Mouse (Mus musculus) forebrain, embryonic 15.5 days (tissue): ENCODE data around the gene Fras1. TPM values are rescaled to one million over a fixed set of nuclear protein-coding genes. Genes with fewer than 3 reads are reported as not detected.

Source experiments
- ATAC-seq: fragments of 200-750 bp; cut with Nextera tagmentation; replicated peaks from 2 replicates; pipeline ENCODE4 v1.8.0; 2017; ENCODE audit warnings: mild to moderate bottlenecking, moderate TSS enrichment, moderate library complexity
- H3K27ac ChIP-seq: fragments of 300-500 bp; sonication (generic); replicated peaks from 2 replicates; pipeline ENCODE4 v1.5.1; 2015; ENCODE audit warnings: mild to moderate bottlenecking, inconsistent platforms
- H3K27me3 ChIP-seq: fragments of 300-500 bp; sonication (generic); 2 replicates; pipeline ENCODE4 v1.6.1; 2015; ENCODE audit warnings: inconsistent platforms
- H3K36me3 ChIP-seq: fragments of 300-500 bp; sonication (generic); 2 replicates; pipeline ENCODE4 v1.6.1; 2015; ENCODE audit warnings: mild to moderate bottlenecking, inconsistent platforms
- H3K4me1 ChIP-seq: fragments of 300-500 bp; sonication (generic); 2 replicates; pipeline ENCODE4 v1.6.1; 2015; ENCODE audit warnings: inconsistent platforms
- H3K4me2 ChIP-seq: fragments of 300-500 bp; sonication (generic); replicated peaks from 2 replicates; pipeline ENCODE4 v1.6.1; 2015; ENCODE audit warnings: mild to moderate bottlenecking, inconsistent platforms
- H3K4me3 ChIP-seq: fragments of 300-500 bp; sonication (generic); 2 replicates; pipeline ENCODE4 v1.5.1; 2015; ENCODE audit warnings: mild to moderate bottlenecking, inconsistent platforms
- H3K9ac ChIP-seq: fragments of 300-500 bp; sonication (generic); replicated peaks from 2 replicates; pipeline ENCODE4 v1.6.1; 2015; ENCODE audit warnings: mild to moderate bottlenecking, inconsistent platforms
- H3K9me3 ChIP-seq: fragments of 300-500 bp; sonication (generic); 2 replicates; pipeline ENCODE4 v1.6.1; 2016; ENCODE audit warnings: inconsistent platforms
- WGBS: fragments of 180-500 bp; shearing (Covaris S2); methylation state at CpG from one replicate; pipeline ENCODE4 v1.1.7; 2015; ENCODE audit warnings: mixed read lengths; 5-methylcytosine and 5-hydroxymethylcytosine counted together
- polyA plus RNA-seq: library from polyadenylated mRNA; unstranded; fragments of >200 nt; fragmentation: Nextera tagmentation; extraction: Ambion mirVana; gene quantifications from 2 replicates; pipeline ENCODE4 v1.2.1, GENCODE M21; 2015

The Fras1 gene
- polyA plus RNA-seq, 1 experiment from 2014 or later: 5.1 TPM

- no peak overlapping the region for H3K9ac ChIP-seq
- H3K4me1 ChIP-seq: no peaks in the 10 kb centered on the region
- H3K4me2 ChIP-seq: no peak overlapping the region
- H3K27me3 ChIP-seq: no peaks in the 10 kb centered on the region
- H3K27ac ChIP-seq: no peak overlapping the region
- H3K4me3 ChIP-seq: no peak overlapping the region
- 91% methylated on average over 2 of the region's 2 CpGs for WGBS
- H3K9me3 ChIP-seq: no peaks in the 10 kb centered on the region
- no peaks in the 10 kb centered on the region for H3K36me3 ChIP-seq
- no peak for ATAC-seq
These were observed 267.5 kb downstream of the Fras1 start for GRCm38 (mm10) chr5:96641297-96641696.

- 59% methylated on average over 4 of the region's 4 CpGs for WGBS
- Histone ChIP-seq H3K27me3 (no peaks in the 10 kb centered on the region), H3K27ac (0 out of 2 replicates have a peak overlapping the region, but pooled peaks have one; percentile 37), H3K9me3 (no peaks in the 10 kb centered on the region), H3K4me1 (peaks cover 9% of the 10 kb centered on the region; the same call in 1 of the 2 replicates), H3K4me3 (no peak overlapping the region), H3K9ac (no peak overlapping the region), H3K36me3 (no peaks in the 10 kb centered on the region), H3K4me2 (no peak overlapping the region)
- 0 out of 2 replicates have a peak, but pooled peaks have one; percentile 52 for ATAC-seq
These were observed 301.9 kb downstream of the Fras1 start for GRCm38 (mm10) chr5:96675676-96676075.

- Histone ChIP-seq H3K9ac (no peak overlapping the region), H3K4me2 (no peak overlapping the region), H3K4me3 (no peak overlapping the region), H3K27me3 (no peaks in the 10 kb centered on the region), H3K36me3 (no peaks in the 10 kb centered on the region), H3K27ac (no peak overlapping the region), H3K9me3 (no peaks in the 10 kb centered on the region), H3K4me1 (peaks cover 9% of the 10 kb centered on the region; the same call in 1 of the 2 replicates)
- WGBS: 40% methylated on average over 2 of the region's 2 CpGs
- peak; percentile 23; the same call in 1 of the 2 replicates for ATAC-seq
These were observed 303.7 kb downstream of the Fras1 start for GRCm38 (mm10) chr5:96677498-96677897.

GRCm38 (mm10) chr5:96681085-96681484, 307.3 kb downstream of the Fras1 start:
- H3K36me3 ChIP-seq: no peaks in the 10 kb centered on the region
- H3K27ac ChIP-seq: no peak overlapping the region
- no peak for ATAC-seq
- 39% methylated on average over 3 of the region's 3 CpGs for WGBS
- H3K4me2 ChIP-seq: no peak overlapping the region
- no peak overlapping the region for H3K9ac ChIP-seq
- no peaks in the 10 kb centered on the region for H3K27me3 ChIP-seq
- no peak overlapping the region for H3K4me3 ChIP-seq
- no peaks in the 10 kb centered on the region for H3K9me3 ChIP-seq
- 0 out of 2 replicates have a peak, but pooled peaks cover 2% of the 10 kb centered on the region for H3K4me1 ChIP-seq

GRCm38 (mm10) chr5:96682777-96683176, 309.0 kb downstream of the Fras1 start:
- Histone ChIP-seq H3K4me2 (no peak overlapping the region), H3K4me3 (no peak overlapping the region), H3K9ac (no peak overlapping the region), H3K9me3 (no peaks in the 10 kb centered on the region), H3K27ac (no peak overlapping the region), H3K36me3 (no peaks in the 10 kb centered on the region), H3K27me3 (no peaks in the 10 kb centered on the region), H3K4me1 (no peaks in the 10 kb centered on the region)
- WGBS: 88% methylated on average over 2 of the region's 2 CpGs
- no peak for ATAC-seq

GRCm38 (mm10) chr5:96688885-96689284, 315.1 kb downstream of the Fras1 start:
- no peaks in the 10 kb centered on the region for H3K36me3 ChIP-seq
- no peak overlapping the region for H3K27ac ChIP-seq
- H3K4me3 ChIP-seq: no peak overlapping the region
- no peak for ATAC-seq
- H3K4me1 ChIP-seq: no peaks in the 10 kb centered on the region
- no peak overlapping the region for H3K4me2 ChIP-seq
- 87% methylated on average over 2 of the region's 2 CpGs for WGBS
- H3K9me3 ChIP-seq: no peaks in the 10 kb centered on the region
- H3K27me3 ChIP-seq: no peaks in the 10 kb centered on the region
- H3K9ac ChIP-seq: no peak overlapping the region

GRCm38 (mm10) chr5:96698972-96699371, 325.2 kb downstream of the Fras1 start:
- 83% methylated on average over 8 of the region's 8 CpGs for WGBS
- no peaks in the 10 kb centered on the region for H3K36me3 ChIP-seq
- no peaks in the 10 kb centered on the region for H3K27me3 ChIP-seq
- no peak for ATAC-seq
- peaks cover 13% of the 10 kb centered on the region for H3K4me1 ChIP-seq
- no peaks in the 10 kb centered on the region for H3K9me3 ChIP-seq
- no peak overlapping the region for H3K4me3 ChIP-seq
- no peak overlapping the region for H3K27ac ChIP-seq
- H3K4me2 ChIP-seq: no peak overlapping the region
- H3K9ac ChIP-seq: no peak overlapping the region

- Histone ChIP-seq H3K27me3 (no peaks in the 10 kb centered on the region), H3K4me2 (peak overlapping the region; percentile 24; the same call in 1 of the 2 replicates), H3K36me3 (no peaks in the 10 kb centered on the region), H3K4me1 (peaks cover 13% of the 10 kb centered on the region), H3K4me3 (no peak overlapping the region), H3K27ac (no peak overlapping the region; the same call in 1 of the 2 replicates), H3K9ac (no peak overlapping the region), H3K9me3 (no peaks in the 10 kb centered on the region)
- ATAC-seq: peak; percentile 58
- WGBS: 38% methylated on average over 22 of the region's 22 CpGs
These were observed 329.2 kb downstream of the Fras1 start for GRCm38 (mm10) chr5:96702706-96703625.

- no peak overlapping the region for H3K4me3 ChIP-seq
- H3K36me3 ChIP-seq: no peaks in the 10 kb centered on the region
- no peaks in the 10 kb centered on the region for H3K27me3 ChIP-seq
- H3K4me2 ChIP-seq: no peak overlapping the region
- H3K9ac ChIP-seq: no peak overlapping the region
- no peak overlapping the region for H3K27ac ChIP-seq
- ATAC-seq: no peak
- peaks cover 2% of the 10 kb centered on the region; the same call in 1 of the 2 replicates for H3K4me1 ChIP-seq
- H3K9me3 ChIP-seq: no peaks in the 10 kb centered on the region
- WGBS: 61% methylated on average over 10 of the region's 10 CpGs
These were observed 334.8 kb downstream of the Fras1 start for GRCm38 (mm10) chr5:96708515-96708914.

GRCm38 (mm10) chr5:96712089-96712684, 338.4 kb downstream of the Fras1 start:
- ATAC-seq: no peak
- H3K9me3 ChIP-seq: no peaks in the 10 kb centered on the region
- H3K4me2 ChIP-seq: no peak overlapping the region
- no peak overlapping the region for H3K27ac ChIP-seq
- H3K4me3 ChIP-seq: no peak overlapping the region
- no peaks in the 10 kb centered on the region for H3K36me3 ChIP-seq
- H3K27me3 ChIP-seq: no peaks in the 10 kb centered on the region
- no peak overlapping the region for H3K9ac ChIP-seq
- H3K4me1 ChIP-seq: peaks cover 8% of the 10 kb centered on the region
- 73% methylated on average over 12 of the region's 12 CpGs for WGBS

- Histone ChIP-seq H3K9me3 (no peaks in the 10 kb centered on the region), H3K4me1 (peaks cover 8% of the 10 kb centered on the region), H3K9ac (no peak overlapping the region), H3K4me2 (no peak overlapping the region), H3K4me3 (no peak overlapping the region), H3K36me3 (no peaks in the 10 kb centered on the region), H3K27ac (no peak overlapping the region), H3K27me3 (no peaks in the 10 kb centered on the region)
- ATAC-seq: no peak
- 81% methylated on average over 4 of the region's 4 CpGs for WGBS
These were observed 339.0 kb downstream of the Fras1 start for GRCm38 (mm10) chr5:96712799-96713198.
